Mouse (Mus musculus): Measurements from ENCODE around the gene Slx4ip.
A peak's percentile ranks its signal among the peaks of the same experiment; 100 is the strongest.

The Slx4ip gene

DNA sequence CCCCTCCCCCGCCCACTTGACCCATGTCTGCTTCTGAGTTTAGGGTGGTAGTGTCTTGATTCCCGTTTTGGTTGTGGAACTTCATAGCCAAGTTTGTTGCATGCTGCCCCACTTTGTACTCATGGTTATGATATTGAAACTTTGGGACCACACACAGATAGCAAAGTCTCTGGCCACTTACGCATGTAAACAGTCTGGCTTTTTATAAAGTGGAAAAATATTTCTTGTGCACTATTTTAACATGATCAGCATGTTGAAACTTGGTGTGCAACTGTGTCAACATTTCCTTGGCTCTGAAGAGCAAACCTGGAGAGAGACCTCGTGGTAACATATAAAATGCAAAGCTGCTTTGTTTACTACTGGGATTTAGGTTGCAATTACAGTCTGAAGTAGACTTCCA lies 56.5 kb downstream of the Slx4ip start:
- DNase-seq (ENCODE audit: low spot score) = no peak

DNA sequence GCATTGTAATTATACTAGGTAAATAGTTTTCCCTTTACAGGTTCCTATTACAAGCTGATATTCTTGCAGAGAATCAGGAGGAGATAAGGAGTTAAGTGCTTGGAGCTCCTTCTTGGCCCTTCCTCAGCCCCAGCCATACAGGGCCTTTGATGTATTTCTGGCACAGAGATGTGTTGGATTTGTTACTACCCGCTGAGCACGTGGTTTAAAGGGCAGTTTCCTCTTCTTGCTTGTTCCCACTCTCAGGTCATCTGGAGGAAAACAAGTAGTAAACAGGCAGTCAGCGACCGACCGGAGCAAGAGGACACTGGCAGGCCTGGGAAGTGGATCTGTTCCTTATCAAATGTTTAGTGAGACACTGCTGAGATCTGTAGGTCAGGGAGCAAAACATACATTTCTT lies 56.9 kb downstream of the Slx4ip start:
- peak; percentile 17 for DNase-seq (ENCODE audit: low spot score)

DNA sequence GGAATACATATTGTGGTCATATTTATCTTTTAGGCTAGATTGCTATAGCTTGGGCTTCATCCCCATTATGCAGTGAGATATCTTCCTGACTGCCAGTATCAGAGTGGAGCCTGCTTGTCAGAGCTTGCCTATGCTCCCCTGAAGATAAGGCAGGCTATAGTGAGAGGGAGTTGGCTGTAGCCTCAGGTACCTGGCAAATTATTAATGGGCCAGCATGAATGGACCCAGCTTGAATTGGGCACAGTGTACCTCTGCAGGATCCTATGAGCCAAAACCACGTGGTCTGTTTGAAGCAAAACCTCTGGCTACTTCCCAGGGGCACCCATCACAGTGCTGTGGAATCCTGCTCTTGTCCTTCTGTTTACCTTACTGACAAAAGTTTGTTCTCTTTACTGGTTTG lies 61.2 kb downstream of the Slx4ip start:
- no peak for DNase-seq (ENCODE audit: low spot score)

DNA sequence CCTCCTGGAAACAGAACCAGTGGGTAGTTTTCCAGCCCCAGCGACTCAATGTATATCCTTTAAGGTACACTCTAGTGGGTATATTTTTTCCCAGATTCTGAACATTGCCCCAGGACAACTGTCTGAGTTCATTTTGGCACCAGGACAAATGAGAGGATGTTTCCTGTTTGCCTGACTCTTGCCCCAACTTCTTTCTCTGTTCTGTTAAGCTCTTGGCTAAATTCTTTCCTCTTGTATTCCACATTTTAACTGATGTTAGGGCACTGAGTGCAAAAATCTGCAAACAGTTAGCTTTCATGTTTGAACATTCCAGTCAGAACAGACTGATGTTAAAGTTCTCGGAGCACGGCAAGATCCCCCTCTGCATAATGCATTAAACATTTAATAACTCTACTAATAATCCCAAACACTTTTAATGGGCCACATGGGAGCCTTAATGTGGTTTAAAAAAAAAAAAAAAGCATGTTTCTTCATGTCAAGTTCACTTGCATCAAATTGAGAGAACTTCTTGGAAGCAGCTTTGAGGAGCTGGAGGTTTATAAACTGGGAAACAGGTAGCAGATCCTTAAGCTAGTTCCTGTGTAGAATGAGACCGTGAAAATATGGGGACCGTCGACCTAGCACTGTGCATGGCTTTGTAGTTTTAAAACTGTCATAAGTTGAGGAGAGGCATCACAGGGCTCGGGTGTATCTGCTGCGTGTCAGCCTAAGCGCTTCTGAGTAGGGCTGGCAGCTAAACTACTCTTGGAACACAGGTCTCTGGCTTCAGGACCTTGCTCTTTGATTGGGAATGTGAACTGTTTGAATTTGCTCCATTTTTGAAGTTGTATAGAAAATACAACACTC lies 64.9 kb downstream of the Slx4ip start:
- DNase-seq (ENCODE audit: low spot score) = no peak

DNA sequence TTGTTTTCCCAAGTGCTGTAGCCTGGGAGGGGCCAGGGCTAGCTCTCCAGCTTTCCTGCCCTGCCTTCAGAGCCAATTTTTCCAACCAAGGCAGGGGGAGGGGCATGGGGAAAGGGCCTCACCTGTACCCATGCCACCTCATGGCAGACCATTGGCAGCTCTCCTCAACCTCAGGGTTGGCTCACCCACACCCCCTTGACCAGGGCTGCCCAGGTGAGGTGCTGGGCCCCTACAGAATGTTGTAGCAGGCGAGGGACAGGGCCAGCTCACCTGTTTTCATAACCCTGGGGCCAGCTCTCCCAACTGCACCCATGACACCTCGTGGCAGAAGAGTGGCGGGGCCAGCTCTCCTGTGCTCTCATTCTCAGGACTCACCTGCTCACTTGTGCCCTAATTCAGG lies 67.7 kb downstream of the Slx4ip start:
- DNase-seq (ENCODE audit: low spot score) = no peak

DNA sequence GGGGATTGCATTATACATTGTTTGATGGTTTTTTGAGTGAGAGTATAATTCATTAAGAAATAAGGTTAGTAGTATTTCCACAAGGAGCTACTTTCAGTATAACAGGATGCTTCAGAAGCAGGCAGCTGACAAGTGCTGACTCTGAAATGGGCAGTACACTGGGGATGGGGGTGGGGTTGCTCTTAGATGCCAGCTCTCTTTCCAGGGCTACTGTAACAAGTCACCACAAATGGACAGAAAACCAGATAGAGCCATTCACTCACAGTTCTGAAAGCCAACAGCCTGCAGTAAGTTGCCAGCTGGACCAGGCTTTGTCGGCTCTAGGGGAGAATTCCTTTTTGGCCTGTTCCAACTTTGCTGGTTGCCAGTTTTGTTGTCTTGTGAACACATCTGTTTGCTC lies 84.8 kb downstream of the Slx4ip start:
- no peak for DNase-seq (ENCODE audit: low spot score)

DNA sequence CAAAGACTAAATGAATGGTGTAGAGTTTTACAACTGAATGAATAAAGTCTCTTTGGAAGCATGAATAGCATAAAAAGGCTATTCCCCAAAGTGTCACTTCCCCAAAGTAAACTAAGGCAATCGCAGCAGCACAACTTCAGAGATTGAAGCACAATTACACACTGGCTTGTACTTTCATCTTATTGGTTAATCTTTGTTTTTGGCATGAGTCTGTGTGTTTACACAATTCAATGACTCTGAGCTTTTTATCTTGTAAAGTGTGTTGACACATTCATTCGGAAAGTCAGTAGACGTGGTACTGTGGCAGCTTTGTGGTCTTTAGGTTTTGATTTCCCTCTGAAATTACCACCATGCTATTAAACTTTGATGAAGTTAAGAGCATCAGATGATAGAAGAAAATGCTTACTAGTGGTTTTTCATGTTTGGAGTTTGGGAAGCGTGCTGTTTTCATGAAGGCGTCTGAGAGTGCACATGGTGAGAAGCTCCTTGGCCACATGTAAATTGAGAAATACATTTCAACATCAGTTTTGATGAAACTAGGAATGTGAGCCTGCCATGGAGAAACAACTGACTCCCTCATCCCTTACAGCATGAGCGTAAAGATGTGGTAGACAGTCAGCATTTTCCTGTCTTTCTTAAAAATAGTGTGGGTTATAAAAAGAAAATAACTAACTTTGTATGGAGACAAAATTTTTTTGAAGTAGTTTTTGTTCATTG lies 88.2 kb downstream of the Slx4ip start:
- DNase-seq (ENCODE audit: low spot score) = no peak

DNA sequence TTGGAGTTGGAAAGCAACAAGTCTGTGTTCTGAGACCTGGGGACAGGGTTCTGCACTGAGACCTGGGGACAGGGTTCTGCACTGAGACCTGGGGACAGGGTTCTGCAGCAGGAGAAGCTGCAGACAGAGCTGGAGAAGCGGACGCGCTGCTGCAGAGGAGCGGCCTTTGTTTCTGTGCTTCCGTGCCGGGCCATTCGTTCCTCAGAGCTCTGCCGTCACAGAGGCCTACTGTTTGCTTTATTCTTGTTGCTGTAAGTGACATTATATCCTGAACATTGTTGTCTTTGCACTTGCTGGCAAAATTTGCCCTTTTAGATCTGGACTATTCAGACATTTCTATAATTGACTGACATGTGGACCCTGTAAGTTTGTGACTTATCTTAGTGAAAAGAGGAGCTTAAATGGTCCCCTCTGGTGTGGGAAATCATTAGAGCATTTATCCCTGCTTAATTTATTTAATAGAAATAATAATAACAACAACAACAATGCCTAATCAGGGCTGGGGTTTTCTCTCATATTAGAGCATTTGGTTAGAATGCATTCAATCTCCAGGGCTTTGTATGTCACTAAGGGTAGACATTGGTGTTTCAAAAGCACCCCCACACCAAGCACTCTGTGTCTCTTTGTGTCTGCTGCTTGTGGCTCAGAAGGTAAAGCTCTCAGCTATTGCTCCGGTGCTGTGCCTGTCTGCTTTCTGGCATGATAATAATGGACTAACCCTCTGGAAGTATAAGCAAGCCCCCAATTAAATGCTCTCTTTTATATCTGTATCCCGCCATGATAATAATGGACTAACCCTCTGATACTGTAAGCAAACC lies 90.3 kb downstream of the Slx4ip start:
- DNase-seq (ENCODE audit: low spot score) = no peak

DNA sequence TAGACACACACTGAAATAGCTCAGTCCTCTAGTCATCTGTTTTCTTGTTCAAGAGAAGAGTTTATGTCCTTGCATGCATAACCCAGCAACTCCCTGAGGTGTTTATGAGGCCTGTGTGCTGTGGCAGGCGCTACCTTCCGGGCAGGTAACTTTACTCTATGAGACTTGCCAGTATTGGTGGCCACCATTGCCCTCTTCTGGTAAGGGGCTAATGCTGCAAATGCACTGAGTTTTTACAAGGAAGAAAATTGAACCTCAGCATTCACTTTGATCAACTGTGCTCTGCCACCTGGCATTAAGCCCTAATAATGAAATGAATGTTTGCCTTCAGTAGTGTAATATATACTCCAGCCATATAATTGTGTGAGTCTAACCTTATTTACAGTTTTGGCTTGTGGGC lies 92.9 kb downstream of the Slx4ip start:
- no peak for DNase-seq (ENCODE audit: low spot score)

DNA sequence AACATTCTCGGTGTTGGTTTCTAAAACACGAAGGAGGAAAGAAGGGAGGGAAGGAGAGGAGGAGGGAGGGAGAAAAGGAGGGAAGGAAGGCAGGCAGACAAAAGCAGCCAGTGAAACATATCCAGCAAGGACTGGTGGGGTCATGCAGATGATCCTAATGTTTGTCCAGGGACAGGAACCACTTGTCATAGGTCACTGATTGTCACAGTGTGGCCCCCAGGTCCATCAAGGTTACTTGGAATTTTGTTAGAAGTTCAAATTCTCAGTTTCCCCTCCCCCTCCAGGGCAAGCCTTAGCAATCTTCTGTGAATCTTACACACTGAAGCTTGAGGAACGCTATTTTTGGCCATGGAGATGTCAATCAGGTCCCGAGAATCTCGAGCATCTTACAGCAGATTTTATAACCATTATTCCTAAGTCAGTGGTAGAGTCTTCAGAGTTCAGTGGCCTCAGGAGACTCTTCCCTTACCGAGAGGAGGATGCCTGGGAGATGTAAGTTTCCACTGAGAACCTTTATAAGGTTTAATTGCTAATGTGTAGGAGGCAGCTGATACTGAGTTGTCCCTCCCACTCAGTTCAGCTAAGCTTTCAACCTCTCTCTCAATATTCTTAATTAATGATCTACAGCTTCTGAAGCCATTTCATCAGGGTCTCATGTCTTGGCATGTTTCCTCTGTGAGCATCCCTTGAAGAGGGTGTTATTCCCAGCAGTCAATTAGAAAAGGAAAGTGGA lies 95.1 kb downstream of the Slx4ip start:
- DNase-seq (ENCODE audit: low spot score) = no peak

DNA sequence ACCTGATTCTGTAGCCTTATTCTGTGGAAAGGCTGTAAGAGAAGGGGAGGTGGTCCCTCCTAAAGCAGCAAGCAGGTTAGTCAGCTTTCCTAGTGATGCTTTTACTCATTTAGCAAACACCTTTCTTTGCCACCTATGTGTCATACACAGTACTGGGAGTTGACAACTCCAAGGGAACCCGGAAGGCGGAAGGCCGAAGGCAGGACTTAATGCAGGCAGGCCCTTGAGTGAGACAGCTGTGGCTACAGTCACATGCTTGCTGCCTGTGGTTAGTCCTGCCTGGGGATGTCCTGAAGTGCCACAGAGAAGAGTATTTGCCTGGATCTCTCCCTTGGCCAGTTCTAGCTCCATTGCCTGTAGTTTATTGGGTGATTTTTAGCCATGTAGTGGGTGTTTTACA lies 102.1 kb downstream of the Slx4ip start:
- DNase-seq (ENCODE audit: low spot score) = no peak

DNA sequence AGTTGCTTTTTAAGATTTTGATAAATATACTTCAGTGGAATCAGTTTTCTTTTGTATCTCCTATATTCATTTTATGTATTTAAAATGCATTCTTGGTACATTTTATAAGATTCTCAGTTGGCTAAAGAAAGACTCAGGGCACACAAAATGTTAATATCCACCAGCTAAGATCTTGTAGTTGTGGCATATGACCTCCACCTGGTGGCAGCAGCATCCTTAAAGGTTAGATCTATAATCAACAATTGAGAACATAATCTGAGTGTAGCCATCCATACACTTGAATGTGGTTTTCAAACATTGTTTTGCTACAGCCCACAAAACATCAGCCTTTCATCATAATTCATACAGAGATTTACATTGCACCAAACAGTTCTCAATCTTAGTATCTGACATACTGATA lies 106.1 kb downstream of the Slx4ip start:
- no peak for DNase-seq (ENCODE audit: low spot score)

DNA sequence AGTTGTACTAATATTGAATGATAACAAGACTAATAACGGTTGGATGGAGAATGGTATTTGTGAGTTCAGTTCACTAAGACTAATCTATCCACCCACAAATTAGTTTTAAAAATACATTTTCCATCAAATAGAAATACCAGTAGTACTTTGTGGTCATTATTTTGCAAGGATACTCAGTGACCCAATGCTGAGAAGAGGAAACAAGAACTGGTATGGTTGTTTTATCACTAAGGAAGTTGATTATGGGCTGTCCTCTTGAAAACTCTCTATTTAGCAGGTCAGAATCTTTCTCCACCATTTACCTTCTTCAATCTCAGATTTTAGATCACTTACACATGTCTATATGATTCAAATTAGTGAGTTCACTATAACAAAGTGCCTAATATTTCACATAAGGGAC lies 111.0 kb downstream of the Slx4ip start:
- no peak for DNase-seq (ENCODE audit: low spot score)

DNA sequence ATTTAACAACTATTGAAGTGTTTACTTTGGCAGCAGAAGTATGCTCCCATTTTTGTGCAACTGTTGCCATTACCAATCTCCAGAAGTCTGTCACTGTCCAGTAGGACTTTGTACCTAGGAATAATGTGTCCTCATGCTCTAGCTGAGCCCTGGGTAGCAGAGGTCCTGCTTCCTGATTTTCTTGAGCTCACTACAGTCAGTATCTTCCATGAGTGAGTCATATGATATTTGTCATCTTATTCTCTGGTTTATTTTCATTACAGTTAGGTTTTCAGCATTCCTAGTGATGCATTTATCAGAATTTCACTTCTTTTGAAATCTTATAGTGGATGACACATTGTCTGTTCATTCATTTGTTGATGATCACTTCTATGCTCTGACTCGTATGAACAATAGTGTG lies 115.6 kb downstream of the Slx4ip start:
- DNase-seq (ENCODE audit: low spot score) = no peak

DNA sequence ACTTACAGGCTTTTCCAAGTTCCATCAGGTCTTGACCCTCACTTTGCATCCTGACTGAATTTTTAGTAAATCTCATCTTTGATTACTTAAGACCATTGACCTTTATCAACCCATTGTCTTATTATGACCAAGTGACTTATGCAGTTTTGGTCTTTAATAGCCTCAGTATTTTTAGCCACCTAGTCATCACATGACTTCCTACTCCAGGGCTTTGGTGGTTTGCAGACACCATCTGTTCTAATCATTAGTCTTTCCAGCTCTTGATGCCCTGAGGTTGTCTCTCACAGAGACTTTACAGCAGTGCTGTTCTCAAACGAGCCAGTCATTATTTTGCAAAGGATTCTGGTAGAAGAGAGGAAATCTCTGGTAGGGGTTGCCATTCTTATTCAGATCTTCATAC lies 121.0 kb downstream of the Slx4ip start:
- no peak for DNase-seq (ENCODE audit: low spot score)

DNA sequence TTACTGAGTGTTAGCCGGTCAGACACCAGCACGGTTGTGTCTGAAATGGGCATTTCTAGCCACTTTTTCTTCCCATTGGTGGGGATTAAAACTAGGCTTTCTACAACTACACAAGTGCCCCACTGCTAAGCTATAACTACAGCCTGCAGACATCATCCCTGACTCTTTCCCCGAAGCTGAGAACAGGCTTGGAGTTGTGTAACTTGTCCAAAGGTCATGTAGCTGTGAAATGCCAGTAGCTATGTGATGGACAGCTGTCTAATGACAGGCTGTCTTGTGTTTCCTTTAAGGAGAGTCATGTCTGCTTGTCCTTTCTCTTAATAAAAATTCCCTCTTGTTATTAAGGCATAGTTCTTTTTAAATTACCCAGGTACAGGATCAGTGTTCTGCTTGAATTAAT lies 122.1 kb downstream of the Slx4ip start:
- DNase-seq (ENCODE audit: low spot score) = no peak

DNA sequence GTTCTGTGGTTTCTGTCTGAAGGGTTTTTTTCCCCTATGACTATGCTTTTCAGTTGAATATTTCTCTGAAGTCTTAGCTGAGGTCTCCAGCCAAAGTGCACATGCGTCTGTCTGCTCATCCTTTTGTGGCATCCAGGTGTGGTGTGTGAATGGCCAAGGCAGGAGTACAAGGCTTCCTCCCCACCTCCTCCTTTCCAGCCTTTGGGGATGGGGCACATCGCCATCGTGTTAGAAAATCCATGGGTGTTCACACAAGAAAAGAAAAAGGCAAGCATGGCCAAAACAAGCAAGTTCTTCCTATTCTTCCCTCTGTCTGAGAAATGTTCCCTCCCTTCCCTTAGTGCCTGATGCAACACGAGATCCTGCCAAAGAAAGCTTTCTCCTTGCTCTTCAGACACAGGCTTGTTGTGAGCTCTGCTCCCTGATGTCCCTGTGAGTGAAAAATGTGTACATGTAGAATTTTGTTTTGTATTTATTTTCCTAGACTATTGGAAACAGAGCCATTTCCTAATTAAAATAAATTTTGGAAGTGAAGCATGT lies 122.9 kb downstream of the Slx4ip start:
- DNase-seq (ENCODE audit: low spot score) = no peak

DNA sequence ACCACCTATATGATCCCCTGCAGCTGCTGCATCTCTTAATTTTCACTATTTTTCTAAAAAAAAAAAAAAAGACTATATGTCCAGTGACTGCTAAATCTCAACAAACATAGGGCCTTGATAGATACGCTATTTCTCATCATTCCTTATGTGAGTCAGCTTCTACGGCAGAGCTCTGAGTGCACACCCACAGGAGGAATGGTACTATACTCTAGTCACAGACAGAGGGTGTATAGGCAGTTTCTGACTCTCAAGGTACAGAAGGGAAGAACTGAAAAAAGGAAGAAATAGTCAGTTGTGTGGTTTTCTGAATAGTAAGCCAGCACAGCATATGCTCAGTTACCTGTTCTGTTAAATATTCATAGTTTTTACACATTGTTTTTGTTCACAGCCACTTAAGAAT lies 123.4 kb downstream of the Slx4ip start:
- no peak for DNase-seq (ENCODE audit: low spot score)

DNA sequence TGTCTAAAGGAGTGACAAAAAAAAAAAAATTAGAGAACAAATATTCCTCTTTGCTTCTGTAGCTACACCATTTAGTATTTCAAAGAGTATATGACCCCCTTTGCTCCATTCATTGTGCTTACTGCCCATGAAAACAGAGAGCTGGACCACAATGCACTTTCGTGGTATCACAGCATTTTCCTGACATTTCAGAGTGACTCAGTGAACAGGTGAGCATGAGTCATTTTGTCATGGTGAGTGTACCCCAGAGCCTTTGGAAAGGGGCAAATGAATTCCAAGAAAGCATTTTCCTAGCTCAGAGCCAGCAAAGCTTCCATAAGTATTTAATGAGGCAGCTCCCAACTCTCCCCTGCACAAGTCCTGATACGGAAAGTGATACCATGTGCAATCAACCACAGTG lies 153.1 kb downstream of the Slx4ip start:
- no peak for DNase-seq (ENCODE audit: low spot score)

DNA sequence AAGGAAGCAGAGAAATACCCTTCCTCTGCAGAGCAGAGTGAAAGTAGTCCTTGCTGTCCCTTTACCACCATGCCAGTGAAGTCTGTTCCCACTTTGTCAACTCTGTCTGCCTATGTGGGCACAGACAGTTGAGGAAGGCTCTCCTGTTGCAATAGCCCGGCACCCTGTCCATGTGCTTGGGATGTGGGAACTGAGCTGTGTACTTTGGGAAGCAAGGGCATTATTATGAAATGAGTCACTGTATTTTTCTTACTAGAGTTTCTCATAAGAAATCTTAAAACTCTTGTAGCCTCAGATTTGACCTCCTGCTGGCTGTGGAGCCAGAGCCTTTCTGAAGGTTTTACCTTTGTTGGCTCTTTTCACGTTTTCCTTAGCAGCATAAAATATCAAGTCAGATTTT lies 158.3 kb downstream of the Slx4ip start:
- no peak for DNase-seq (ENCODE audit: low spot score)

DNA sequence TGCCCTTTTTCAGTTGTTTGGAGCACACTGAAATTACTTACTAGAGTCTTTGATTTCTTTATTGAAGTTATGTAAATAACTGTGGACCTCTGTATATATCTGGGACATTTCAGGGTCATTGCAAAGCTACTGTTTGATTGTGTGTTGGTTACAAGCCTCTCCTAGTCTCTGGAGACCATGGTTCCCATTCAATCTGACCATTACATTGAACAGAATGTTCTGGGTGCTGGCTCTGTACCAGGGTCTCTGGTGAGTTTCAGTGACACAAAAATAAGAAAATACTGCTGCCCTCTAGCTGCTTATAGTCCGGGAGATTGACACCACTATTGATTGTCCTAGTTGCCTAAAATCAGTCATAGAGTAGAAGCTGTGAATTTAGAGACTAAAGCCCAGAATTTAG lies 158.9 kb downstream of the Slx4ip start:
- DNase-seq (ENCODE audit: low spot score) = no peak

DNA sequence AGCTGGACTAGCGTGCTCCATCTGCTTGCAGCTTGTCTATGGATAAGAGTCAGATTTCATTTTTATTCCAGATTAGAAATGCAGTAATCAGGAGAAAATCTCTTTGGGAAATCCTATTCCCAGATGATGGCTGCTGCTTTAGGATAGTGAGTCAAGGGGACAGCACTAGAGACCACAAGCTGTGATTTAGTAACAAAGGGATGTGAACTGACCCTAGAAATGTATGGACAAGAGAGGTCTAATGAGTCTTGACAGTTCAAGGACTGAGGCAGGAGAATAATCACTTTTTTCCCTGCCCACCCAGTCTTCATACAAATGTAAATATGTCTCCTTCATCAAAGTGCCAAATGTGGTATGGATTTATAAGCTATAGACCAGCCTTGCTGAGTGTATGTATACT lies 172.8 kb downstream of the Slx4ip start:
- DNase-seq (ENCODE audit: low spot score) = no peak
